Mouse (Mus musculus) small intestine, adult 2 months (tissue): Measurements from ENCODE around the gene Fbxo33. TPM values are rescaled to one million over a fixed set of nuclear protein-coding genes. Genes with fewer than 3 reads are reported as not detected.

Source experiments
- H3K27ac ChIP-seq: fragments of 200-500 bp; 2 replicates; pipeline ENCODE4 v1.5.1; 2012; ENCODE audit warnings: low read depth, low read length, control low read depth, inconsistent platforms; ENCODE audit not compliant: insufficient read depth
- H3K27me3 ChIP-seq: fragments of 200-500 bp; 2 replicates; pipeline ENCODE4 v1.6.1; 2012; ENCODE audit warnings: mild to moderate bottlenecking, moderate library complexity, low read length, inconsistent platforms; ENCODE audit not compliant: control insufficient read depth, insufficient read depth
- H3K36me3 ChIP-seq: fragments of 200-500 bp; 2 replicates; pipeline ENCODE4 v1.6.1; 2012; ENCODE audit warnings: mild to moderate bottlenecking, low read length, control low read depth, inconsistent platforms; ENCODE audit not compliant: control insufficient read depth, insufficient read depth
- H3K4me1 ChIP-seq: fragments of 200-500 bp; 2 replicates; pipeline ENCODE4 v1.6.1; 2012; ENCODE audit warnings: low read length, inconsistent platforms, mixed read lengths; ENCODE audit not compliant: control insufficient read depth, insufficient read depth, insufficient read length
- H3K4me3 ChIP-seq: fragments of 200-500 bp; 2 replicates; pipeline ENCODE4 v1.5.1; 2012; ENCODE audit warnings: low read depth, mild to moderate bottlenecking, control low read depth, inconsistent platforms, low read length, moderate library complexity
- CTCF ChIP-seq: fragments of 200-500 bp; IDR thresholded peaks from 2 replicates; pipeline ENCODE4 v1.5.1; 2012; ENCODE audit warnings: low read depth, mild to moderate bottlenecking, control low read depth, inconsistent platforms, low read length, moderate library complexity, mixed read lengths; ENCODE audit not compliant: insufficient replicate concordance, insufficient read length; ENCODE audit errors: extremely low read depth
- POLR2A ChIP-seq: fragments of 200-500 bp; IDR thresholded peaks from 2 replicates; pipeline ENCODE4 v1.6.1; 2012; ENCODE audit warnings: low read depth, mild to moderate bottlenecking, control low read depth, inconsistent platforms, low read length, moderate library complexity
- WGBS: fragments of 180-500 bp; shearing (Covaris S2); methylation state at CpG from one replicate; pipeline ENCODE4 v1.1.7; 2018; 5-methylcytosine and 5-hydroxymethylcytosine counted together
- polyA plus RNA-seq: library from polyadenylated mRNA; depleted of rRNA; stranded (reverse); fragments of >200 nt; gene quantifications from 2 replicates; pipeline ENCODE4 v1.2.3, GENCODE M21; 2012; rRNA removed

Fbxo33 gene
- polyA plus RNA-seq, 1 experiment: 6.2 TPM

DNA sequence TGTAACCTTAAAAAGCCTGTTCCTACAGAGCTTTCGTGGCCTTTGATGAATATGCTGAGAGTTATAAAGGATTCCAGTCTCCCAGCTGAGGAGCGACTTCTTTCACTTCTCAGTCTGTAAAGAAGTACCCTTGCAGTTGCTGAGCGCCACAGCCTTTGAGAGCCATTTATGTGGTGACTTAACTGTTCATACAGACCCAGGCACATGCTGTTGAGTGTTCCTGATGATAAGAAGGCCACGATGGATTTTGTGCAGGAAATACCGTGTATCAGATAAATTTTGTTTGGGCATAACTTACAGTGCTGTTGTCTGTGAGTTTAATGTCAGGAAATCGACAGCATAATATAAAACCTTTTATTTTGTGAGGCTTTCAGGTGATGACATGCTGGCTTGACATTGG, 55.0 kb downstream of the Fbxo33 start:
- H3K36me3 ChIP-seq: peaks cover 57% of the 10 kb centered on the region
- H3K4me1 ChIP-seq: peaks cover 2% of the 10 kb centered on the region; the same call in 1 of the 2 replicates
- TF ChIP-seq POLR2A (no peak), CTCF (no peak)
- no peak overlapping the region for H3K27ac ChIP-seq
- H3K27me3 ChIP-seq: no peaks in the 10 kb centered on the region
- 90% methylated on average over 6 of the region's 6 CpGs for whole genome bisulfite sequencing
- no peak overlapping the region for H3K4me3 ChIP-seq

DNA sequence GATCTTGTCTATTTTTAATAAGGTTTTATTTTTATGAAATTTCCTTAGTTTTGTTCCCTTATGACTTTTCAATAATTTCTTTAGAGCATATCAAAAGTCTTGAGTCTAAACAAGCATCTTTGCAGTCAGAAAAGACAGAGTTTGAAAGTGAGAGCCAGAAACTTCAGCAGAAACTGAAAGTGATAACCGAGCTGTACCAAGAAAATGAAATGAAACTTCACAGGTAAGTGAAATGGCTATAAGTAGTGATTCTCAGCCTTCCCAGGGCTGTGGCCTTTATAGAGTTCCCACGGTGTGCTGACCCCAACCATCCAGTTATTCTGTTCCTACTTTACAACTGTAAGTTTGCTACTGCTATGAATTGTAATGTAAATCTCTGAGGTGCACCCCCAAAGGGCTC, 56.7 kb downstream of the Fbxo33 start:
- WGBS: 49% methylated on average over 2 of the region's 2 CpGs
- no peak overlapping the region for H3K4me3 ChIP-seq
- peaks cover 2% of the 10 kb centered on the region; the same call in 1 of the 2 replicates for H3K4me1 ChIP-seq
- H3K27me3 ChIP-seq: no peaks in the 10 kb centered on the region
- peaks cover 62% of the 10 kb centered on the region for H3K36me3 ChIP-seq
- H3K27ac ChIP-seq: no peak overlapping the region
- TF ChIP-seq CTCF: no peak

DNA sequence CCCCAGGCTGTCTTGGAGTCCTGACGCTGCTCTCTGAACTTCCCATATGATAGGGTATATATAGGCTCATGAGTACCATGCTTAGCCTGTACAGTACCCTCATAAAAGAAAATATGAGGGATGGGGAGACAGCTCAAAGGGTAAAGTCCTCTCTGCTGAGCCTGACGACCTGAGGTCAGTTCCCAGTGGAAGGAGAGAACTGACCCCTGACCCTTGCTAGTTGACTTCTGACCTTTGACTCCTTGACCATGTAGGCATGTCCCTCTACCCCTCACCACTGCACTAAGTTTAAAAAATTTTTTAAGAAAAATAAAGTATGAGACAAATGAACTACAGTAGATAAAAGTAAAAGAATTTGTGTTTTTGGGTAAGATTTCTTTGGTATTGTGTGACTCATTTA, 58.4 kb downstream of the Fbxo33 start:
- TF ChIP-seq CTCF: no peak
- TF ChIP-seq POLR2A: no peak
- Histone ChIP-seq H3K4me1 (peaks cover 2% of the 10 kb centered on the region; the same call in 1 of the 2 replicates), H3K27me3 (no peaks in the 10 kb centered on the region), H3K4me3 (no peak overlapping the region), H3K36me3 (peaks cover 66% of the 10 kb centered on the region), H3K27ac (no peak overlapping the region)
- 43% methylated on average over 2 of the region's 2 CpGs for WGBS

Other genes with a start within 250 kb of the Fbxo33 start
- gene Sec23a, start 207.7 kb downstream of the Fbxo33 start, polyA plus RNA-seq: 9.7 and 26.3 TPM in 2 replicates
- 0.74 and 1.1 TPM in 2 replicates for gene Gemin2, start 206.3 kb downstream of the Fbxo33 start, polyA plus RNA-seq
- 30.0 and 56.7 TPM in 2 replicates for gene Trappc6b, start 158.3 kb downstream of the Fbxo33 start, polyA plus RNA-seq
- 5.2 and 8.9 TPM in 2 replicates for gene Pnn, start 152.8 kb downstream of the Fbxo33 start, polyA plus RNA-seq
- 21.9 and 37.8 TPM in 2 replicates for gene Mia2, start 123.9 kb downstream of the Fbxo33 start, polyA plus RNA-seq